Mouse (Mus musculus) embryonic facial prominence, embryonic 13.5 days (tissue): ENCODE results near the gene Gm45799. TPM values are rescaled to one million over a fixed set of nuclear protein-coding genes. Genes with fewer than 3 reads are reported as not detected.

ENCODE experiments used
- ATAC-seq: fragments of 200-750 bp; cut with Nextera tagmentation; 2 replicates; pipeline ENCODE4 v1.8.0; 2017; ENCODE audit warnings: low read depth; ENCODE audit not compliant: insufficient number of reproducible peaks, insufficient read depth, low FRiP score, low TSS enrichment
- H3K27ac ChIP-seq: fragments of 300-500 bp; sonication (generic); 2 replicates; pipeline ENCODE4 v1.5.1; 2015; ENCODE audit warnings: moderate library complexity, mild to moderate bottlenecking, inconsistent platforms
- H3K27me3 ChIP-seq: fragments of 300-500 bp; sonication (generic); 2 replicates; pipeline ENCODE4 v1.6.1; 2015; ENCODE audit warnings: mild to moderate bottlenecking, inconsistent platforms
- H3K36me3 ChIP-seq: fragments of 300-500 bp; sonication (generic); 2 replicates; pipeline ENCODE4 v1.6.1; 2015; ENCODE audit warnings: mild to moderate bottlenecking, inconsistent platforms
- H3K4me1 ChIP-seq: fragments of 300-500 bp; sonication (generic); 2 replicates; pipeline ENCODE4 v1.6.1; 2015; ENCODE audit warnings: inconsistent platforms
- H3K4me2 ChIP-seq: fragments of 300-500 bp; sonication (generic); 2 replicates; pipeline ENCODE4 v1.6.1; 2015; ENCODE audit warnings: moderate library complexity, mild to moderate bottlenecking, inconsistent platforms
- H3K4me3 ChIP-seq: fragments of 300-500 bp; sonication (generic); 2 replicates; pipeline ENCODE4 v1.5.1; 2015; ENCODE audit warnings: mild to moderate bottlenecking, inconsistent platforms
- H3K9ac ChIP-seq: fragments of 300-500 bp; sonication (generic); 2 replicates; pipeline ENCODE4 v1.6.1; 2015; ENCODE audit warnings: mild to moderate bottlenecking, inconsistent platforms
- H3K9me3 ChIP-seq: fragments of 300-500 bp; sonication (generic); 2 replicates; pipeline ENCODE4 v1.6.1; 2016; ENCODE audit warnings: inconsistent platforms
- WGBS: fragments of 180-500 bp; shearing (Covaris S2); methylation state at CpG from one replicate; pipeline ENCODE4 v1.1.7; 2015; ENCODE audit warnings: mixed read lengths; 5-methylcytosine and 5-hydroxymethylcytosine counted together
- polyA plus RNA-seq: library from polyadenylated mRNA; unstranded; fragments of >200 nt; fragmentation: Nextera tagmentation; extraction: Ambion mirVana; gene quantifications from 2 replicates; pipeline ENCODE4 v1.2.1, GENCODE M21; 2015

Gm45799 gene
- polyA plus RNA-seq, 1 experiment from 2014 or later = 35.2 TPM

- Histone ChIP-seq H3K9me3 (no peaks in the 10 kb centered on the region), H3K4me1 (no peaks in the 10 kb centered on the region), H3K36me3 (peaks cover 50% of the 10 kb centered on the region), H3K4me2 (no peak overlapping the region), H3K27ac (no peak overlapping the region), H3K9ac (0 out of 2 replicates have a peak overlapping the region, but pooled peaks have one; percentile 2), H3K27me3 (no peaks in the 10 kb centered on the region), H3K4me3 (no peak overlapping the region)
- no peak for ATAC-seq
- 75% methylated on average over 6 of the region's 6 CpGs for WGBS
Observed at GRCm38 (mm10) chr7:105728701-105729428, 88.5 kb downstream of the Gm45799 start.

- H3K36me3 ChIP-seq = peaks cover 62% of the 10 kb centered on the region
- no peaks in the 10 kb centered on the region for H3K27me3 ChIP-seq
- H3K9me3 ChIP-seq = no peaks in the 10 kb centered on the region
- no peak for ATAC-seq
- no peak overlapping the region for H3K4me2 ChIP-seq
- H3K4me3 ChIP-seq = no peak overlapping the region
- WGBS = 95% methylated on average over 11 of the region's 11 CpGs
- H3K27ac ChIP-seq = no peak overlapping the region
- H3K9ac ChIP-seq = 0 out of 2 replicates have a peak overlapping the region, but pooled peaks have one; percentile 27
- peaks cover 25% of the 10 kb centered on the region for H3K4me1 ChIP-seq
Observed at GRCm38 (mm10) chr7:105733836-105734235, 93.5 kb downstream of the Gm45799 start.

Other genes starting within 250 kb of the Gm45799 start
- gene Fam160a2, start 240.5 kb upstream of the Gm45799 start, polyA plus RNA-seq = 41.8 and 48.3 TPM in 2 replicates
- 0.10 TPM in 1 of 2 replicates, not detected in the other for gene Cnga4, start 236.0 kb upstream of the Gm45799 start, polyA plus RNA-seq
- 0.48 and 0.52 TPM in 2 replicates for gene Cckbr, start 214.8 kb upstream of the Gm45799 start, polyA plus RNA-seq
- gene Cavin3, start 158.3 kb upstream of the Gm45799 start, polyA plus RNA-seq = 72.5 and 73.3 TPM in 2 replicates
- 36.7 and 37.1 TPM in 2 replicates for gene Smpd1, start 86.2 kb upstream of the Gm45799 start, polyA plus RNA-seq
- gene Apbb1, start 58.9 kb upstream of the Gm45799 start, polyA plus RNA-seq = 59.9 and 62.3 TPM in 2 replicates
- gene Hpx, start 40.4 kb upstream of the Gm45799 start, polyA plus RNA-seq = 0.37 and 3.7 TPM in 2 replicates
- gene Trim3, start 7.0 kb upstream of the Gm45799 start, polyA plus RNA-seq = 41.3 and 49.1 TPM in 2 replicates
- gene Timm10b, start 496 bp upstream of the Gm45799 start, polyA plus RNA-seq = 161 and 178 TPM in 2 replicates
- gene Arfip2, start 136 bp upstream of the Gm45799 start, polyA plus RNA-seq = 81.4 and 85.5 TPM in 2 replicates
- gene Dnhd1, start 10.3 kb downstream of the Gm45799 start, polyA plus RNA-seq = 1.1 and 1.6 TPM in 2 replicates
- 253 and 273 TPM in 2 replicates for gene Ilk, start 96.0 kb downstream of the Gm45799 start, polyA plus RNA-seq
- gene Rrp8, start 96.8 kb downstream of the Gm45799 start, polyA plus RNA-seq = 43.4 and 48.9 TPM in 2 replicates
- gene Taf10, start 103.8 kb downstream of the Gm45799 start, polyA plus RNA-seq = 126 and 137 TPM in 2 replicates
- gene Tpp1, start 111.7 kb downstream of the Gm45799 start, polyA plus RNA-seq = 44.0 and 45.8 TPM in 2 replicates
- 21.0 and 21.5 TPM in 2 replicates for gene Dchs1, start 147.1 kb downstream of the Gm45799 start, polyA plus RNA-seq
- gene Mrpl17, start 170.5 kb downstream of the Gm45799 start, polyA plus RNA-seq = 321 and 381 TPM in 2 replicates